Mouse (Mus musculus): ENCODE data around the gene Acsl3. TPM values are rescaled to one million over a fixed set of nuclear protein-coding genes. Genes with fewer than 3 reads are reported as not detected.

Gene Acsl3
- polyA plus RNA-seq, 1 experiment from 2014 or later = 45.3 TPM

- no peaks in the 10 kb centered on the region for H3K27me3 ChIP-seq (replicated peaks; ENCODE audit: control insufficient read depth, insufficient read depth, low read length)
- H3K4me1 ChIP-seq (replicated peaks; ENCODE audit: control insufficient read depth, insufficient read depth, low read length) = peaks cover 1% of the 10 kb centered on the region; the same call in 1 of the 2 replicates
- ATAC-seq (replicated peaks; ENCODE audit: low FRiP score) (no peak), DNase-seq (ENCODE audit: low spot score) (no peak)
- H3K4me2 ChIP-seq = no peak overlapping the region
- H3K27ac ChIP-seq (ENCODE audit: low read depth, low read length) = no peak overlapping the region
- no peak overlapping the region for H3K4me3 ChIP-seq (ENCODE audit: low read depth, low read length)
- no peak overlapping the region for H3K9ac ChIP-seq (ENCODE audit: low read depth, low read length)
- WGBS = 88% methylated on average over 9 of the region's 9 CpGs
- no peaks in the 10 kb centered on the region for H3K9me3 ChIP-seq (ENCODE audit: control insufficient read depth, low read length)
- peaks cover 17% of the 10 kb centered on the region for H3K36me3 ChIP-seq (ENCODE audit: control insufficient read depth, insufficient read depth, low read length)
These were observed 8.4 kb downstream of the Acsl3 start for GRCm38 (mm10) chr1:78665954-78666499.

GRCm38 (mm10) chr1:78666585-78666984 lies 9.0 kb downstream of the Acsl3 start:
- Histone ChIP-seq H3K27ac (ENCODE audit: low read depth, low read length) (no peak overlapping the region), H3K4me2 (no peak overlapping the region), H3K4me3 (ENCODE audit: low read depth, low read length) (no peak overlapping the region), H3K36me3 (ENCODE audit: control insufficient read depth, insufficient read depth, low read length) (peaks cover 17% of the 10 kb centered on the region), H3K9me3 (ENCODE audit: control insufficient read depth, low read length) (no peaks in the 10 kb centered on the region), H3K27me3 (replicated peaks; ENCODE audit: control insufficient read depth, insufficient read depth, low read length) (no peaks in the 10 kb centered on the region), H3K4me1 (replicated peaks; ENCODE audit: control insufficient read depth, insufficient read depth, low read length) (no peaks in the 10 kb centered on the region), H3K9ac (ENCODE audit: low read depth, low read length) (no peak overlapping the region)
- WGBS = 88% methylated on average over 1 of the region's 1 CpGs
- DNase-seq (ENCODE audit: low spot score) = no peak
- no peak for ATAC-seq (replicated peaks; ENCODE audit: low FRiP score)

GRCm38 (mm10) chr1:78682291-78682690 lies 24.7 kb downstream of the Acsl3 start:
- DNase-seq (ENCODE audit: low spot score) = no peak
- no peak for ATAC-seq (replicated peaks; ENCODE audit: low FRiP score)
- Histone ChIP-seq H3K4me3 (ENCODE audit: low read depth, low read length) (no peak overlapping the region), H3K27me3 (replicated peaks; ENCODE audit: control insufficient read depth, insufficient read depth, low read length) (no peaks in the 10 kb centered on the region), H3K4me2 (no peak overlapping the region), H3K9ac (ENCODE audit: low read depth, low read length) (no peak overlapping the region), H3K36me3 (ENCODE audit: control insufficient read depth, insufficient read depth, low read length) (no peaks in the 10 kb centered on the region), H3K4me1 (replicated peaks; ENCODE audit: control insufficient read depth, insufficient read depth, low read length) (no peaks in the 10 kb centered on the region), H3K27ac (ENCODE audit: low read depth, low read length) (no peak overlapping the region), H3K9me3 (ENCODE audit: control insufficient read depth, low read length) (no peaks in the 10 kb centered on the region)
- WGBS = 82% methylated on average over 3 of the region's 3 CpGs

- WGBS = 79% methylated on average over 8 of the region's 8 CpGs
These were observed 26.5 kb downstream of the Acsl3 start for GRCm38 (mm10) chr1:78684128-78684527.

GRCm38 (mm10) chr1:78686872-78687271 lies 29.2 kb downstream of the Acsl3 start:
- Histone ChIP-seq H3K4me1 (replicated peaks; ENCODE audit: control insufficient read depth, insufficient read depth, low read length) (no peaks in the 10 kb centered on the region), H3K27me3 (replicated peaks; ENCODE audit: control insufficient read depth, insufficient read depth, low read length) (no peaks in the 10 kb centered on the region), H3K27ac (ENCODE audit: low read depth, low read length) (no peak overlapping the region), H3K36me3 (ENCODE audit: control insufficient read depth, insufficient read depth, low read length) (peaks cover 4% of the 10 kb centered on the region; the same call in 1 of the 2 replicates), H3K9ac (ENCODE audit: low read depth, low read length) (no peak overlapping the region), H3K9me3 (ENCODE audit: control insufficient read depth, low read length) (no peaks in the 10 kb centered on the region), H3K4me3 (ENCODE audit: low read depth, low read length) (no peak overlapping the region), H3K4me2 (no peak overlapping the region)
- DNase-seq (ENCODE audit: low spot score) (no peak), ATAC-seq (replicated peaks; ENCODE audit: low FRiP score) (no peak)

More at GRCm38 (mm10) chr1:78684128-78684527, 26.5 kb downstream of the Acsl3 start:
- H3K4me1 ChIP-seq (replicated peaks; ENCODE audit: control insufficient read depth, insufficient read depth, low read length) = no peaks in the 10 kb centered on the region
- no peaks in the 10 kb centered on the region for H3K36me3 ChIP-seq (ENCODE audit: control insufficient read depth, insufficient read depth, low read length)
- DNase-seq (ENCODE audit: low spot score) (no peak), ATAC-seq (replicated peaks; ENCODE audit: low FRiP score) (no peak)
- no peaks in the 10 kb centered on the region for H3K9me3 ChIP-seq (ENCODE audit: control insufficient read depth, low read length)
- no peak overlapping the region for H3K4me2 ChIP-seq
- no peak overlapping the region for H3K4me3 ChIP-seq (ENCODE audit: low read depth, low read length)
- no peak overlapping the region for H3K9ac ChIP-seq (ENCODE audit: low read depth, low read length)
- H3K27ac ChIP-seq (ENCODE audit: low read depth, low read length) = no peak overlapping the region
- no peaks in the 10 kb centered on the region for H3K27me3 ChIP-seq (replicated peaks; ENCODE audit: control insufficient read depth, insufficient read depth, low read length)

- 88% methylated on average over 7 of the region's 7 CpGs for WGBS
- H3K27me3 ChIP-seq (replicated peaks; ENCODE audit: control insufficient read depth, insufficient read depth, low read length) = no peaks in the 10 kb centered on the region
- H3K27ac ChIP-seq (ENCODE audit: low read depth, low read length) = no peak overlapping the region
- H3K9me3 ChIP-seq (ENCODE audit: control insufficient read depth, low read length) = no peaks in the 10 kb centered on the region
- H3K4me3 ChIP-seq (ENCODE audit: low read depth, low read length) = no peak overlapping the region
- no peak for ATAC-seq (replicated peaks; ENCODE audit: low FRiP score)
- H3K4me1 ChIP-seq (replicated peaks; ENCODE audit: control insufficient read depth, insufficient read depth, low read length) = no peaks in the 10 kb centered on the region
- DNase-seq (ENCODE audit: low spot score) = no peak
- peaks cover 4% of the 10 kb centered on the region; the same call in 1 of the 2 replicates for H3K36me3 ChIP-seq (ENCODE audit: control insufficient read depth, insufficient read depth, low read length)
- H3K4me2 ChIP-seq = no peak overlapping the region
- H3K9ac ChIP-seq (ENCODE audit: low read depth, low read length) = no peak overlapping the region
These were observed 30.5 kb downstream of the Acsl3 start for GRCm38 (mm10) chr1:78688149-78688548.

GRCm38 (mm10) chr1:78694503-78695258 lies 37.1 kb downstream of the Acsl3 start:
- 73% methylated on average over 9 of the region's 9 CpGs for WGBS
- Histone ChIP-seq H3K9me3 (ENCODE audit: control insufficient read depth, low read length) (no peaks in the 10 kb centered on the region), H3K27me3 (replicated peaks; ENCODE audit: control insufficient read depth, insufficient read depth, low read length) (no peaks in the 10 kb centered on the region), H3K4me3 (ENCODE audit: low read depth, low read length) (no peak overlapping the region), H3K4me1 (replicated peaks; ENCODE audit: control insufficient read depth, insufficient read depth, low read length) (no peaks in the 10 kb centered on the region), H3K36me3 (ENCODE audit: control insufficient read depth, insufficient read depth, low read length) (peaks cover 15% of the 10 kb centered on the region), H3K9ac (ENCODE audit: low read depth, low read length) (no peak overlapping the region), H3K4me2 (no peak overlapping the region), H3K27ac (ENCODE audit: low read depth, low read length) (no peak overlapping the region)
- ATAC-seq (replicated peaks; ENCODE audit: low FRiP score) (no peak), DNase-seq (ENCODE audit: low spot score) (no peak)

- Histone ChIP-seq H3K9ac (ENCODE audit: low read depth, low read length) (no peak overlapping the region), H3K27ac (ENCODE audit: low read depth, low read length) (no peak overlapping the region), H3K9me3 (ENCODE audit: control insufficient read depth, low read length) (no peaks in the 10 kb centered on the region), H3K4me3 (ENCODE audit: low read depth, low read length) (no peak overlapping the region), H3K4me1 (replicated peaks; ENCODE audit: control insufficient read depth, insufficient read depth, low read length) (no peaks in the 10 kb centered on the region), H3K27me3 (replicated peaks; ENCODE audit: control insufficient read depth, insufficient read depth, low read length) (no peaks in the 10 kb centered on the region), H3K36me3 (ENCODE audit: control insufficient read depth, insufficient read depth, low read length) (peaks cover 12% of the 10 kb centered on the region), H3K4me2 (no peak overlapping the region)
- WGBS = 67% methylated on average over 2 of the region's 2 CpGs
- DNase-seq (ENCODE audit: low spot score) = no peak
- no peak for ATAC-seq (replicated peaks; ENCODE audit: low FRiP score)
These were observed 38.7 kb downstream of the Acsl3 start for GRCm38 (mm10) chr1:78696305-78696704.

- Histone ChIP-seq H3K36me3 (ENCODE audit: control insufficient read depth, insufficient read depth, low read length) (peaks cover 16% of the 10 kb centered on the region), H3K4me3 (ENCODE audit: low read depth, low read length) (no peak overlapping the region), H3K9me3 (ENCODE audit: control insufficient read depth, low read length) (no peaks in the 10 kb centered on the region), H3K27ac (ENCODE audit: low read depth, low read length) (no peak overlapping the region), H3K27me3 (replicated peaks; ENCODE audit: control insufficient read depth, insufficient read depth, low read length) (no peaks in the 10 kb centered on the region), H3K9ac (ENCODE audit: low read depth, low read length) (no peak overlapping the region), H3K4me2 (no peak overlapping the region), H3K4me1 (replicated peaks; ENCODE audit: control insufficient read depth, insufficient read depth, low read length) (no peaks in the 10 kb centered on the region)
- ATAC-seq (replicated peaks; ENCODE audit: low FRiP score) (no peak), DNase-seq (ENCODE audit: low spot score) (no peak)
- 88% methylated on average over 5 of the region's 5 CpGs for WGBS
These were observed 39.3 kb downstream of the Acsl3 start for GRCm38 (mm10) chr1:78696903-78697302.
